In genomic region chr17:28834676-28835075, GRCm38 (mm10) we compare ENCODE assay signal across 9 mouse cellular contexts. TPM values are rescaled to one million over a fixed set of nuclear protein-coding genes. Genes with fewer than 3 reads are reported as not detected.
DNase-seq lines count a peak whose midpoint lies in the region; ATAC-seq lines count a peak whose summit lies in the region.
"Had no signal": no experiment of that assay in that cellular context is flagged by ENCODE, and none has a peak within 500 bp of the region (broad histone marks: within the 10 kb centered on the region; RNA-seq: fewer than 3 reads in every experiment).

No protein-coding gene starts in this region.

- H3K9ac ChIP-seq in kidney, embryonic 14.5 days (ENCODE audit: low read depth, low read length), result no peak overlapping the region
- no peak overlapping the region for H3K9ac ChIP-seq in forebrain, embryonic 11.5 days (ENCODE audit: low read length)

- peaks cover 74% of the 10 kb centered on the region for H3K36me3 ChIP-seq in kidney, embryonic 14.5 days (ENCODE audit: control insufficient read depth, insufficient read depth, low read length)
- H3K36me3 ChIP-seq in forebrain, embryonic 11.5 days (ENCODE audit: control insufficient read depth, insufficient read depth, low read length), result peaks cover 16% of the 10 kb centered on the region

- no peak overlapping the region for H3K4me2 ChIP-seq in kidney, embryonic 14.5 days (replicated peaks; ENCODE audit: low read depth, low read length)
- no peak overlapping the region for H3K4me2 ChIP-seq in forebrain, embryonic 11.5 days (ENCODE audit: low read depth, low read length, severe bottlenecking)

- 45% methylated on average over 10 of the region's 10 CpGs for WGBS in kidney, embryonic 14.5 days
- 91% methylated on average over 10 of the region's 10 CpGs for WGBS in forebrain, embryonic 11.5 days

- H3K9me3 ChIP-seq in kidney, embryonic 14.5 days (ENCODE audit: control insufficient read depth, low read length), result peaks cover 3% of the 10 kb centered on the region; the same call in 1 of the 2 replicates
- no peaks in the 10 kb centered on the region for H3K9me3 ChIP-seq in forebrain, embryonic 11.5 days (ENCODE audit: control insufficient read depth, low read length)

- peak; percentile 35 for DNase-seq in kidney, adult 11 months
- peak; percentile 41 for DNase-seq in gastrocnemius, postnatal 14 days
- DNase-seq in kidney, adult 8-10 months, result peak; percentile 21 to 25
- DNase-seq in lung, postnatal 4 days, result peak; percentile 21 to 73
- DNase-seq in left cerebral cortex, postnatal 25 days (ENCODE audit: low spot score in 2 of 2), result no peak
- no peak for DNase-seq in forebrain, embryonic 11.5 days (ENCODE audit: low spot score)
- no peak for DNase-seq in cerebellum, postnatal 4 days (ENCODE audit: low spot score in 2 of 2)
- DNase-seq: cerebellum, adult 11 months had no signal

- ATAC-seq in kidney, embryonic 14.5 days (ENCODE audit: low FRiP score, low TSS enrichment), result no peak
- ATAC-seq in forebrain, embryonic 11.5 days (replicated peaks; ENCODE audit: low FRiP score), result no peak

- no peaks in the 10 kb centered on the region for H3K4me1 ChIP-seq in kidney, embryonic 14.5 days (ENCODE audit: control insufficient read depth, insufficient read depth, low read length)
- H3K4me1 ChIP-seq in forebrain, embryonic 11.5 days (replicated peaks; ENCODE audit: control insufficient read depth, insufficient read depth, low read length), result no peaks in the 10 kb centered on the region

- no peaks in the 10 kb centered on the region for H3K27me3 ChIP-seq in kidney, embryonic 14.5 days (ENCODE audit: control insufficient read depth, insufficient read depth, low read length)
- no peaks in the 10 kb centered on the region for H3K27me3 ChIP-seq in forebrain, embryonic 11.5 days (ENCODE audit: control insufficient read depth, insufficient read depth, low read length)

- H3K4me3 ChIP-seq in kidney, embryonic 14.5 days (ENCODE audit: low read length), result no peak overlapping the region
- H3K4me3 ChIP-seq in forebrain, embryonic 11.5 days (ENCODE audit: low read depth, low read length), result no peak overlapping the region

- intact Hi-C loops in gastrocnemius, postnatal 14 days (cut with DNase I; ENCODE audit: low total_unique reads), result no loop called here
- intact Hi-C loops in left cerebral cortex, postnatal 25 days (cut with DNase I), result no loop called here

- no peak overlapping the region for H3K27ac ChIP-seq in kidney, embryonic 14.5 days (ENCODE audit: low read depth, low read length)
- no peak overlapping the region for H3K27ac ChIP-seq in forebrain, embryonic 11.5 days (ENCODE audit: low read depth, low read length)

RNA-seq across cellular contexts. Expression of gene Pnpla1, which starts 23.5 kb away (rescaled TPM):
- not detected in 2 replicates for polyA plus RNA-seq in kidney, embryonic 14.5 days (2014; fragmentation: Nextera tagmentation; extraction: Ambion mirVana)
- under 1 TPM in 1 of 2 experiments, not detected in 1; 0.04 TPM for total RNA-seq in gastrocnemius, postnatal 14 days (2021)
- under 1 TPM; 0.46 to 0.57 TPM for total RNA-seq in left cerebral cortex, postnatal 25 days (2021)
- polyA plus RNA-seq in forebrain, embryonic 11.5 days (2014; fragmentation: Nextera tagmentation; extraction: Ambion mirVana), result not detected in 2 replicates

RNA-seq across cellular contexts. Expression of gene Brpf3, which starts 33.8 kb away (rescaled TPM):
- 10.2 and 16.2 TPM in 2 replicates for polyA plus RNA-seq in kidney, embryonic 14.5 days (2014; fragmentation: Nextera tagmentation; extraction: Ambion mirVana)
- 10 to 100 TPM; 14.5 to 15.0 TPM for total RNA-seq in gastrocnemius, postnatal 14 days (2021)
- 10 to 100 TPM; 47.2 to 54.7 TPM for total RNA-seq in left cerebral cortex, postnatal 25 days (2021)
- polyA plus RNA-seq in forebrain, embryonic 11.5 days (2014; fragmentation: Nextera tagmentation; extraction: Ambion mirVana), result 13.1 and 17.3 TPM in 2 replicates

Comparison
In these comparisons a context has a peak if more than half of its experiments do, and no peak if none do; other contexts are left out.
1. DNase-seq: peak in kidney, adult 11 months (single experiment), gastrocnemius, postnatal 14 days (single experiment), kidney, adult 8-10 months (2 of 2) and lung, postnatal 4 days (2 of 2); none in left cerebral cortex, postnatal 25 days (0 of 2), forebrain, embryonic 11.5 days (single experiment) and cerebellum, postnatal 4 days (0 of 2).